Mouse (Mus musculus) mouse embryonic stem cell (cell line): ENCODE measurements around the gene Zmynd19.
"Not testable (repeated sequence)": the region's sequence is repeated elsewhere in the genome, so short reads cannot be mapped to it uniquely, and the experiment has no call there.

Experiments used
- in situ Hi-C, 2 experiments: fragments of 300-500 bp; cut with MboI; formaldehyde crosslinking; loops; 1 replicate in 1 of 2; 3 replicates in 1 of 2; pipeline ENCODE4 v1.14.3; 2019 to 2020; ENCODE audit warnings: low sequenced_read_pairs in 2 of 2, low pct_unique_long_range_greater_than_20kb in 1 of 2, mixed read lengths in 1 of 2; ENCODE audit not compliant: unreplicated experiment in 1 of 2

Gene Zmynd19

GRCm38 (mm10) chr2:24934441-24934963, 15.1 kb upstream of the Zmynd19 start:
- in situ Hi-C loops = no loop called here

DNA sequence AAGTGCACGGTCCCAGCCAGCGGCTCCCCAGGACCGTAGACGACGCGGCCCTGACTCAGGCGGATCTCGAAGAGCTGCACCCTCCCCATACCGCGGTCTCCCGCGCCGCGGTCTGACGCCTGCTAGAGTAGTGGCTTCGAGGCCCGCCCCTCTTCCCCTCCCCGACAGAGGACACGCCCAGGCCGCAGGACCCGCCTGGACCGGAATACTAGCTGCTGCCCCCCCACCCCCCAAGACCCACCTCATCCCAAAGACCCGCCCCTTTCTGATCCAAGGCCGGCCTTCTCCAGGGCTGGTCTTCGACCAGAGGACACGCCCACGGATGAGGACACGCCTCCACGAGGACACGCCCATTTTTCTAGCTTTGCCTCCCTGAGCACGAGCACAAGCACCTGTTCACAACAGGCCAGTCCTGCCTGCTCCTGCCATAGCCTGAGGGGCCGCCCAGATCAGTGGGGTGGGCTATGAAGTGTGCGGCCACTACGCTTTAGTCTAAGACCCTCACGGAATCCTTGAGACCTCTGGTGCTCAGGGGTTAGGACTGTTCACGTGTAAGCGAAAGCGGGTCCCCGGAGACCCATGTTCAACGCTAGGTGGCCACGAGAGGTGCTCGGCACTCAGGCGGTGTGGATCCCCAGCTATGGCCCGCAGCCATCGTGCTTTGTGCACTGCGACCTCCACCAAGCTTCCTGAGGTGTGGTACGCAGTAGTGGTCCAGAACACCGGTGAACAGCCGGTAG, 14.4 kb upstream of the Zmynd19 start, which contains the start of gene Arrdc1:
TSS of gene Arrdc1 (minus strand) at position 196 of the 740 bp plus-strand sequence.
- in situ Hi-C loops = no loop called here

DNA sequence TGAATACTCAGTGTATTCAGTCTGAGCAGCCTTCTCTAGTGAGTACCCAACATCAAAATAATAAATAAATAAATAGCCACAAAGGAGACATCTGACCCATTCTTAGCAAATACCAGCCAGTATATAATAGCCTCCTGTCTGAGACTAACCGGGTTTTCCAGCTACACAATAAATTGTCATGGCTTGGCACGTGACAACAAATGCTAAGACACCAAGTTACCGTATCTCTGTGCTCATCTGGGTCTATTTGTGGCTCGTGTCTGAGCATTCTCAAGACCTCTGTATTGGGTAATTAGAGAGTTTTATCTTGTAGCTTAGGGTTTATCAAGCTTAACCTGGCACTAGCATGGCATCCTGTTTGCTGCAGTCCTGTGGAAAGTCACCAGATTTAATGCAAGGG, 7.5 kb upstream of the Zmynd19 start:
- in situ Hi-C loops = no loop called here

GRCm38 (mm10) chr2:24944304-24944703, 5.3 kb upstream of the Zmynd19 start:
- in situ Hi-C loops = not testable (repeated sequence)

DNA sequence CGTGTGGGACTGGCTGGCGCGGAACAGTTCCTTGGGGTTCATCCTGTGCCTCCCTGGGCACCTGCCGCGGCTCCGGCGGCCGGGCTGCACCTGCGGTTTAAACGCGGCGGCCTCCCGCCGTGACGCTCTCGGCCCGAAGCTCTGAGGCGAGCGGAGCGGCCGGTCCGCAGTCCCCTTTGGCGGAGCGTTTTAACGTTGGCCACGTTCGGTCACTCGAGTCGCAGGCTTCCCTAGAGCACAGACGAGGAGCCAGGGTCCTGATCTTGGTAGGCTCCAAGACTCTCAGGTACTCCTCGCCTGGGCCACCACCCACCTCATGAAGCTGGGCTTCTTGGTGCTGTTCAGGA, 570 bp downstream of the Zmynd19 start:
- in situ Hi-C loops = no loop called here

DNA sequence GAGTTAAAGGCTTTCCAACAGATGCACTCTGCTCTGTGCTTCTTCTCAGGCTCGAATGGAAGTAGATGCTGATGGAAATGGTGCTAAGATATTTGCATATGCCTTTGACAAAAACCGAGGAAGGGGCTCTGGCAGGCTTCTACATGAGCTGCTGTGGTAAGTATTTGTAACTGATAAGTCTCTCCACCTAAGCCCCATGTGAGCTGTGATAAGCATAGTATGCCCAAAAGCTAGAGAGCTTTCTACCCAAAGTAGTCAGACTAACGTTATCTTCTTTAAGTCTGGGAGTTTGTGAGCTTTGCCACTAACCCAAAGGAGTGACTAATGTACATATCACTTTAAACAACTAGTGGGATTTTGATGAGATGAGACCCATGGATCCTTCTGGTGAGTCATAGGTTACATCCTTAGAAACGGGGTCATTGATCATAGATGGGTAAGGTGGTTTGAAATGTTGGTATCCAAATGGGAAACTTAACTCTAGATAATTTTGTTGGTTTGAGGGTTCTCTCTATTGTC, 3.0 kb downstream of the Zmynd19 start:
- in situ Hi-C loops = no loop called here

- in situ Hi-C loops = no loop called here
Measured at GRCm38 (mm10) chr2:24960910-24961309, 11.3 kb downstream of the Zmynd19 start.

GRCm38 (mm10) chr2:24962304-24963000, 12.9 kb downstream of the Zmynd19 start, which contains the start of gene Dph7:
Gene Dph7, plus strand, starts transcription at chr2:24962400.
- in situ Hi-C loops = no loop called here

- in situ Hi-C loops = no loop called here
Measured at GRCm38 (mm10) chr2:24970386-24970785, 20.8 kb downstream of the Zmynd19 start.

DNA sequence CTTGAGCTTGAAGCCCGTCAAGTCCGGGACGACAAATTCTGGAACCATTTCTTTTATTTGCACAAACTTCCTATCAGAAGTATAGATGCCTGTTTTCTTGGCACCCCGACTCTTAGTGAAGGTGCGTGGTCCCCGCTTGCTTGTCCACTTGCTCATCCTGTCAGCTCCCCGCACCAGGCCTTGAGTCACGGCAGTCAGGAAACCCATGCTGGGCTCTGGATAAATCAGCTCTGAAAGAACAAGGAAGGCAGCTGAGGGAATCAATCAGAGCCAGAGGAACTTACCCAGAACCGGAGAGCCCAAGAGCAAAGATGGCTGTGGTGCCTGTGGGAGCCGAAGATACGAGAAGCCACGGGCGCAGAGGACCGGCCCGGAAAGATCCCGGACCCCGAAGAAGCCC, 24.9 kb downstream of the Zmynd19 start:
- in situ Hi-C loops = not testable (repeated sequence)

- in situ Hi-C loops = no loop called here
Measured at GRCm38 (mm10) chr2:24974906-24975703, 25.5 kb downstream of the Zmynd19 start, which contains the start of gene Mrpl41. Gene Mrpl41, minus strand, starts transcription at chr2:24975098.

- in situ Hi-C loops = no loop called here
Measured at GRCm38 (mm10) chr2:24975704-24976297, 26.2 kb downstream of the Zmynd19 start, which contains the start of gene Pnpla7. Gene Pnpla7, plus strand, starts transcription at chr2:24976033.

DNA sequence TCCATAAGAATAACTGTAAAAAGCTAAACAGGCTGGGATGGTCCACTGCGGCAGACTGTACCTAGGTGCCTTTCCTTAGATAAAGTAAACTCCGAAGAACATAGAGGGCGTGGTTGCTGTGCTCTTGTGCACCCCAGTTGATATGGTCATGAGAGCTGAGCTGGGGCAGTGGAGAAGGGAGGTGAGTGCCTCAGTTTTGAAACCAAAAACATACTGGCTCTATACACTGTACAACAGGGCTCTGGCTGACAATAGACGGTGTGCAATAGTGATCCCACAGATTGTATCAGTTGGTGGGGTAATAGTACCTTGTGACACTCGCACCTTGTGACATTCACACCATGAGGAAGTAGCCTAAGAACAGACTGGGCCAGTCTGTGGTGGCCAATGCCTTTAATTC, 27.4 kb downstream of the Zmynd19 start:
- in situ Hi-C loops = no loop called here

DNA sequence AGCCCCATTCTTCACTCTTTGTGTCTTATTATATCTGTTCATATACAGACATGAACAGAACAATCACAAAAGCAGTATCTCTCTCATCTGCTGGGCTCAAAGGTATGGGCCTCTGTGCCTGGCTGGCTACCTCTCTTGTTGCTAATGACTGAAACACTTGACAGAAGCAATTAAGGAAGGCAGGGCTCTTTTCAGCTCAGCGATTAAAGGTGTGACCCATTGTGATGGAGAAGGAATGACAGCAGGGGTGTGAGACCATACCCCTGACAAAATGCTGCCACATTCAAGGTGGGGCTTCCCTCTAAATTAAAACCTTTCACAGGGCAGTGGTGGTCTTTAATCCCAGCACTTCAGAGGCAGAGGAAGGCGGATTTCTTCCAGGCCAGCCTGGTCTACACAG, 38.2 kb downstream of the Zmynd19 start:
- in situ Hi-C loops = no loop called here

DNA sequence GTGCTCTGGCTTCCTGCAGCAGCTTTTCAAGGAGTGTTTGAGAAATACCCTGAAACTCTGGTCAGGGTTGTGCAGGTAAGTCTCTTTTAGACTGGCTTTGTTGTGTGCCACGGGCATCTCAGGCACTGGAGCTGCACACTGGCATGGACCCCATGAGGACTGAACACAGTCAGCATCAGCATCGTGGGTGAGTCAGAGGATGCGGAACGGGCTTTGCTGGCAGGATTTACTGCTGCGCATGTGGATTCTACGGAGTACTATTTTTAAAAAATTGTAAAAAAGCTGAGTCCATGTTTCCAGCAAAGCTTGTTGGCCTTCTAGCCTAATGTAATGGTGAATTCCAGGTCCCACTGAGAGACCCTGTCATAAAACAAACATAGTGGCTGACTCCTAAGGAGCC, 45.7 kb downstream of the Zmynd19 start:
- in situ Hi-C loops = no loop called here

GRCm38 (mm10) chr2:24996471-24996870, 46.9 kb downstream of the Zmynd19 start:
- in situ Hi-C loops = no loop called here

DNA sequence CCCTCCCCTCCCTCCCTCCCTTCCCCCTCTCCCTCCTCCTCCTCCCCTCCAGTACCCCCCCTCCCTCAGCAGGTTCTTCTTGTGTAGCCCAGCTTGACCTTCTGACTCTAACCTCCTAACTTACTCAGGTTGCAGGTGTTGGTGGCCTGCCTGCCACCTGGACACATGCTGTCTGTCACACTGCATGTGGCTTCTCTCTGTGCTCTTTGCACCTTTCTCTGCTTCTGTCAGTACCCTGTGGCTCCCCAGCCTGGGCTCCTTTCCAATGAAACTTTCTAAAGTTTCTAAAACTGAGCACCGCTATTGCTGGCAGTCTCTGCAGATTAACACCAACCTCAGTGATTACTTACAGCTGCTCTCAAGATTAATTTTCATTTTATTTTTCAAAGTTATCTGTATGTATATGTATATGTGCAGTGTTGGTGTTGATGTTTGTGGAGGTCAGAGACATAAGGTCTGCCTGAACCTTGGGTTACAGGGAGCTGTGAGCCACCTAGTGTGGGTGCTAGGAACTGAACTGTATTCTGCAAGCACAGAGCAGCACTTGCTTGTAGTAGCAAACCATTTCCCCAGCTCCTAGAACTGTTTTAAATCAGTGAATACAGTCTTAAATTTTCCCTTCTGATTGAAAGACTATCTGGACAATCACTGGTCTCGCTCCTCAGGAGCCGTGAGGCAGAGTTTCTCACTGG, 51.1 kb downstream of the Zmynd19 start:
- in situ Hi-C loops = no loop called here
